Mouse (Mus musculus) forebrain, embryonic 15.5 days (tissue): ENCODE data around the gene Sntb2. TPM values are rescaled to one million over a fixed set of nuclear protein-coding genes. Genes with fewer than 3 reads are reported as not detected.
"Not testable (repeated sequence)": the region's sequence is repeated elsewhere in the genome, so short reads cannot be mapped to it uniquely, and the experiment has no call there.

Experiments used
- ATAC-seq: fragments of 200-750 bp; cut with Nextera tagmentation; replicated peaks from 2 replicates; pipeline ENCODE4 v1.8.0; 2017; ENCODE audit warnings: mild to moderate bottlenecking, moderate TSS enrichment, moderate library complexity
- H3K27ac ChIP-seq: fragments of 300-500 bp; sonication (generic); replicated peaks from 2 replicates; pipeline ENCODE4 v1.5.1; 2015; ENCODE audit warnings: mild to moderate bottlenecking, inconsistent platforms
- H3K27me3 ChIP-seq: fragments of 300-500 bp; sonication (generic); 2 replicates; pipeline ENCODE4 v1.6.1; 2015; ENCODE audit warnings: inconsistent platforms
- H3K36me3 ChIP-seq: fragments of 300-500 bp; sonication (generic); 2 replicates; pipeline ENCODE4 v1.6.1; 2015; ENCODE audit warnings: mild to moderate bottlenecking, inconsistent platforms
- H3K4me1 ChIP-seq: fragments of 300-500 bp; sonication (generic); 2 replicates; pipeline ENCODE4 v1.6.1; 2015; ENCODE audit warnings: inconsistent platforms
- H3K4me2 ChIP-seq: fragments of 300-500 bp; sonication (generic); replicated peaks from 2 replicates; pipeline ENCODE4 v1.6.1; 2015; ENCODE audit warnings: mild to moderate bottlenecking, inconsistent platforms
- H3K4me3 ChIP-seq: fragments of 300-500 bp; sonication (generic); 2 replicates; pipeline ENCODE4 v1.5.1; 2015; ENCODE audit warnings: mild to moderate bottlenecking, inconsistent platforms
- H3K9ac ChIP-seq: fragments of 300-500 bp; sonication (generic); replicated peaks from 2 replicates; pipeline ENCODE4 v1.6.1; 2015; ENCODE audit warnings: mild to moderate bottlenecking, inconsistent platforms
- H3K9me3 ChIP-seq: fragments of 300-500 bp; sonication (generic); 2 replicates; pipeline ENCODE4 v1.6.1; 2016; ENCODE audit warnings: inconsistent platforms
- WGBS: fragments of 180-500 bp; shearing (Covaris S2); methylation state at CpG from one replicate; pipeline ENCODE4 v1.1.7; 2015; ENCODE audit warnings: mixed read lengths; 5-methylcytosine and 5-hydroxymethylcytosine counted together
- polyA plus RNA-seq: library from polyadenylated mRNA; unstranded; fragments of >200 nt; fragmentation: Nextera tagmentation; extraction: Ambion mirVana; gene quantifications from 2 replicates; pipeline ENCODE4 v1.2.1, GENCODE M21; 2015

Sntb2 gene
- polyA plus RNA-seq, 1 experiment from 2014 or later, result 3.7 TPM

DNA sequence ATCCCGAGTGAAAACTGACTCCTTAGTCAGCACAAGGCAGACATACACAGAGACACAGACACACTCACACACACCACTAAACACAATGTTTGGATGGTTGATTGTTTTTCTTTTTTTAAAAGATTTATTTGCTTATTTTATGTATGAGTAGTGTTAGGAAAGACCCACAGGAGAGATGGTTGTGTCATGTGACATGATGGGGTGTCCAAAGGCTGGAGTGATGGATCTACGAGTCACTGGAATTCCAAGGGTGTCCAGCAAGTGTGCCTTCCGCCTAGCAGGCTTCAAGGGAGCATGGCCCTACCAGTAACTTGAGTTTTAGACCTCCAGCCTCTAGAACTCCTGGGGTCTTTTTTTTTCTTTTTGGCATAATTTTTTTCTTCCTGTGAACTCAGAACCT is 93.8 kb downstream of the Sntb2 start:
- Histone ChIP-seq H3K9me3 (no peaks in the 10 kb centered on the region), H3K27ac (no peak overlapping the region), H3K27me3 (no peaks in the 10 kb centered on the region), H3K36me3 (no peaks in the 10 kb centered on the region), H3K4me3 (no peak overlapping the region), H3K4me1 (peaks cover 19% of the 10 kb centered on the region), H3K9ac (no peak overlapping the region), H3K4me2 (no peak overlapping the region)
- no peak for ATAC-seq
- 84% methylated on average over 3 of the region's 3 CpGs for WGBS

DNA sequence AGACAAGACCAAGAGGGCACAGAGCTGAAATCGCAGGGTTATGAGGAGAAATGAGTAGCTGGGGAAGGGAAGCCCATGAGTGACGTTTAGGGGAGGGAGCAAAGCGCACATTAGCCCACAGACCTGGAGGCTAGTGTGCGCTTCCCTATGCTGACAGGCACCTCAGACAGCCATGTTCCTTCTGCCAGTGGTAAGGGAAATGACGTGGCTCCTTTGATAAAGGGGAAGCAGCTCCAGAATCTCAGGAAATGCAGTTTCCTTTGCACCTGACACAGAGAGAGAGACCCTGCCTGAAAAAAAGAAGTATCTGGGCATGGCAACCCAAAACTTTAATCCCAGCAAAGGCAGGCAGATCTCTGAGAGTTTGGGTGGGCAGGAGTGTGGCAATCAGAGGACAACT is 94.5 kb downstream of the Sntb2 start:
- ATAC-seq, result no peak
- Histone ChIP-seq H3K27me3 (no peaks in the 10 kb centered on the region), H3K36me3 (no peaks in the 10 kb centered on the region), H3K27ac (no peak overlapping the region), H3K9me3 (no peaks in the 10 kb centered on the region), H3K9ac (no peak overlapping the region), H3K4me2 (no peak overlapping the region), H3K4me1 (peaks cover 19% of the 10 kb centered on the region), H3K4me3 (no peak overlapping the region)
- WGBS, result 72% methylated on average over 5 of the region's 5 CpGs

DNA sequence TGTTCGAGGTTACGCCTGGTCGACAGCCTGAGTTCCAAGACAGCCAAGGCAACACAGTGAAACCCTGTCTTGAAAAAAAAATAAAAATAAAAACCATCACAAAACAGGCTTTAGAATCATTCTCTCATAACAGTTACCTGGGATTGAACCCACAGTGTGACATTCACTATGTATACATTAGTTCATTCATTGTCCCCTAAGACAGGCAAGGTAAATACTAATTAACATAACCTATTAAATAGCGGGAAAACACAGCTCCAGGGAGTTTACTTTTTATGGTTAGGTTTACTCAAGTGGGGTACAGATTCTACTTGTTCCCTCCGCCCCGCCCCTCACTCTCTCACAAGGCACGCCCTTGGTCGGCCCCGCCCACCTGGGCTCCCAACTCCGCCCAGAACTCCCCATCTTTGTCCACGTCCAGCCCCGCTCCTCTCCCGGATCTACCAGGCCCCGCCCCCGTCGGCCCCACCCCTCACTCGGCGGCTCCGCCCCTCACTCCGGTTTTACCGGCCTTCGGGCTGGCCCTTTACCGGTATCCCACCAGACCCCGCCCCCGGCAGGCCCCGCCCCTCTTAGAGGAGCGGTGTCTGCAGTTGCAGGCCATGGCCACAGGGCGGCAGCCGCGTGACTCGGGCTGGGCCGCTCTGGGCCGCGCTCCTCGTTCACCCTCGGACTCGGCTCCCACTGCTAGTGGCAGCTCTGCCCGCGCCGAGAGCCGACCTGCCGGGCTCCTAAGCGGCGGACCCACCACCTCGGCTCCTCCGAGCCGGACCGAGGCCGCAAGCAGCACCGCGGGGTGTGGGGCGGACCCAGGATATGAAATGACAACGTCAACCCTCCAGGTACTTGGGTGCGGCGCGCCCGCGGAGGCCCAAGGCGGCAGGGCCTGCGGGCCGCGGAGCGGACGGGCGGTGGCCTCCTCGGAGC is 95.4 kb downstream of the Sntb2 start, which contains the start of gene Vps4a:
Vps4a (plus strand) TSS at position 573 of the 927 bp plus-strand sequence.
- H3K9me3 ChIP-seq, result no peaks in the 10 kb centered on the region
- peak within 1 kb of the TSS; percentile 60 for H3K27ac ChIP-seq
- H3K4me3 ChIP-seq, result peak within 1 kb of the TSS; percentile 85
- H3K36me3 ChIP-seq, result no peaks in the 10 kb centered on the region
- peak within 1 kb of the TSS; percentile 55 for H3K4me2 ChIP-seq
- peaks cover 19% of the 10 kb centered on the region for H3K4me1 ChIP-seq
- peak; percentile 97 for ATAC-seq
- H3K9ac ChIP-seq, result peak within 1 kb of the TSS; percentile 88
- H3K27me3 ChIP-seq, result no peaks in the 10 kb centered on the region
- 4% methylated on average over 66 of the region's 66 CpGs for WGBS

DNA sequence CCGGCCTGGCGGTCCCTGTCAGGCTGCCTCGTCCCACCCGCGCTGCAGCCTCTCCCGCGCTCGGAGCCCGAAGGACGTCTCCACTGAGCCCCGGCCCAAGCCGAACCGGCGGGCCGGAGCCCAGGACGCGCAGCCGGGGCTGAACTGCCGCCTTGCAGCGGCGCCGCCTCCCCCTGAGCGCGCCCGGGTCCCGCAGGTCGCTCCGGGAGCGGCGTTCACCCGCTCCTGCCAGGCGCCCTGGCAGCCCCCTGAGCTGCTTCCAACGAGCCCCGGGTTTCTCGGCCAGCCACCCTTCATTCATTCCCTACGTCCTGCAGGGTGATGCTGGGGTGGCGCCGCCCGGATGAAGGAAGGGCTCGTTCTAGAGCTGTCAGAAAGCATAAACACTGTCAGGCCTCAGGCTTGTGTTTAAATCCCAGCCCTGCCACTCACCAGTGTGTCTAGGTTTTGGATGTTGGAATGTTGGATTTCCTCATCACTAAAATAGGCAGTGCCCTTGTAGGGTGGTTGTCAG is 96.1 kb downstream of the Sntb2 start:
- peak overlapping the region; percentile 88 for H3K9ac ChIP-seq
- peaks cover 3% of the 10 kb centered on the region for H3K36me3 ChIP-seq
- H3K27me3 ChIP-seq, result no peaks in the 10 kb centered on the region
- under 1% methylated on average over 34 of the region's 40 CpGs for WGBS
- peak overlapping the region; percentile 55 for H3K4me2 ChIP-seq
- H3K27ac ChIP-seq, result peak overlapping the region; percentile 60
- peaks cover 19% of the 10 kb centered on the region for H3K4me1 ChIP-seq
- peak overlapping the region; percentile 85 for H3K4me3 ChIP-seq
- no peak; the same call in 1 of the 2 replicates for ATAC-seq
- H3K9me3 ChIP-seq, result no peaks in the 10 kb centered on the region

DNA sequence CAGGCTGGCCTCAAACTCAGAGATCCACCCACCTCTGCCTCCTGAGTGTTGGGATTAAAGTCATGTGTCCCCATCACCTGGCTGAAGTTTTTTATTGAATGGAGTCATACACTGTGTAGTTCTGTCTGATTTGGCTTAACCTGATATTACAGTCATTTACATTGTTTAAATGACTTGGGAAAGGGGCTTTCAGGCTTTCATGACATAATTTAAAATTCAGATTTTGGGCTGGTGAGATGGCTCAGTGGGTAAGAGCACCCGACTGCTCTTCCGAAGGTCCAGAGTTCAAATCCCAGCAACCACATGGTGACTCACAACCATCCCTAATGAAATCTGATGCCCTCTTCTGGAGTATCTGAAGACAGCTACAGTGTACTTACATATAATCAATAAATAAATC is 98.1 kb downstream of the Sntb2 start:
- not testable (repeated sequence) for H3K4me3 ChIP-seq, H3K4me2 ChIP-seq, ATAC-seq, H3K27ac ChIP-seq, H3K9me3 ChIP-seq, H3K9ac ChIP-seq, H3K27me3 ChIP-seq
- 97% methylated on average over 2 of the region's 2 CpGs for WGBS
- Histone ChIP-seq H3K4me1 (peaks cover 19% of the 10 kb centered on the region), H3K36me3 (peaks cover 11% of the 10 kb centered on the region)

DNA sequence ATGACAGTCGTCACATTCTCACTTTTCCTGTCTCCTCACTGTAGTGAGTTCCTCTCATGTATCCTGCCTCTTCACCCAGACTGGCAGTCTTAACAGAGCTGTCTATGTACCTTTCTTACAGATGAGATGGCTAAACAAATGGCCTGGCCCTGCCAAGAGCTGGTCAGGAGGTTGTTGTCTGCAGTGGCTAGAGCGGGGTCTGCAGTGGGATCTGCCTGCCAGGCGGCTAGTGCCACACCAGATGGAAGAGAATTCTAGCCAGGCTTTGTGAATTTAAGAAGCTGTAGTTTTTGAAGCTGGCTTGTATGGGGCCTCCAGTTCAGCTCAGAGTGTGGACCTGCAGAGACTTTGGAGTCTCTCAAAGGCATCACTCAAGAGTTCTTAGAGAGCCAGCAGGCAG is 100.1 kb downstream of the Sntb2 start:
- no peaks in the 10 kb centered on the region for H3K27me3 ChIP-seq
- peaks cover 19% of the 10 kb centered on the region for H3K4me1 ChIP-seq
- H3K4me3 ChIP-seq, result no peak overlapping the region
- H3K9me3 ChIP-seq, result no peaks in the 10 kb centered on the region
- H3K4me2 ChIP-seq, result no peak overlapping the region
- H3K9ac ChIP-seq, result no peak overlapping the region
- peaks cover 30% of the 10 kb centered on the region for H3K36me3 ChIP-seq
- H3K27ac ChIP-seq, result no peak overlapping the region
- ATAC-seq, result no peak
- 90% methylated on average over 3 of the region's 3 CpGs for WGBS

DNA sequence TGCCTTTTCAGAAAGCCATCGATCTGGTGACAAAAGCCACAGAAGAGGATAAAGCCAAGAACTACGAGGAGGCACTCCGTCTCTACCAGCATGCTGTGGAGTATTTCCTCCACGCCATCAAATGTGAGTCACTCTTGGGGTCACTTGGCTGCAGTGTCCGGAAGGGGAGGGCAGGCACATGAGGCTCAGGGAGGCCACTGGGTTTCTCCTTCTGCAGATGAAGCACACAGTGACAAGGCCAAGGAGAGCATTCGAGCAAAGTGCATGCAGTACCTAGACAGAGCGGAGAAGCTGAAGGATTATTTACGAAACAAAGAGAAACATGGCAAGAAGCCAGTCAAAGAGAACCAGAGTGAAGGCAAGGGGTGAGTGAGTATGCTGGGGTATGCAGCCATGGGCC is 101.1 kb downstream of the Sntb2 start:
- no peak for ATAC-seq
- H3K4me1 ChIP-seq, result peaks cover 19% of the 10 kb centered on the region
- WGBS, result 88% methylated on average over 8 of the region's 8 CpGs
- peaks cover 38% of the 10 kb centered on the region for H3K36me3 ChIP-seq
- H3K27me3 ChIP-seq, result no peaks in the 10 kb centered on the region
- H3K4me3 ChIP-seq, result no peak overlapping the region
- no peak overlapping the region for H3K4me2 ChIP-seq
- no peak overlapping the region for H3K27ac ChIP-seq
- no peaks in the 10 kb centered on the region for H3K9me3 ChIP-seq
- no peak overlapping the region for H3K9ac ChIP-seq

DNA sequence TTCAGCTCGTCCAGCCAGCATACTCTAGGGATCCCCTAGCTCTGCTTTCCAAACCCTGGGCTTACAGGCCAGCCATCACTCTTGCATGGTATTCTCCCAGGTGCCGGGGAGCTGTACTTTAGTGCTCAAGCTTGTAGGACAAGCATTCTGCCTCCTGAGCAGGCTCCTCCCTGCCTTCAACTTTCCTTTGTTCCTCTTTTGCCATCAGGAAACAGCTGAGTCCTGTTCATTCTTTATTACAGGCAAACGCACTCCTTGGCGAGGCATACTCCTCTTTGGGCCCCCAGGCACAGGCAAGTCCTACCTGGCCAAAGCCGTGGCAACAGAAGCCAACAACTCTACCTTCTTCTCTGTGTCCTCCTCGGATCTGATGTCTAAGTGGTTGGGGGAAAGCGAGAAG is 105.1 kb downstream of the Sntb2 start:
- 87% methylated on average over 7 of the region's 7 CpGs for WGBS
- Histone ChIP-seq H3K36me3 (peaks cover 78% of the 10 kb centered on the region), H3K9ac (no peak overlapping the region), H3K4me3 (no peak overlapping the region), H3K27ac (no peak overlapping the region), H3K27me3 (no peaks in the 10 kb centered on the region), H3K4me1 (no peaks in the 10 kb centered on the region), H3K4me2 (no peak overlapping the region), H3K9me3 (no peaks in the 10 kb centered on the region)
- no peak for ATAC-seq

DNA sequence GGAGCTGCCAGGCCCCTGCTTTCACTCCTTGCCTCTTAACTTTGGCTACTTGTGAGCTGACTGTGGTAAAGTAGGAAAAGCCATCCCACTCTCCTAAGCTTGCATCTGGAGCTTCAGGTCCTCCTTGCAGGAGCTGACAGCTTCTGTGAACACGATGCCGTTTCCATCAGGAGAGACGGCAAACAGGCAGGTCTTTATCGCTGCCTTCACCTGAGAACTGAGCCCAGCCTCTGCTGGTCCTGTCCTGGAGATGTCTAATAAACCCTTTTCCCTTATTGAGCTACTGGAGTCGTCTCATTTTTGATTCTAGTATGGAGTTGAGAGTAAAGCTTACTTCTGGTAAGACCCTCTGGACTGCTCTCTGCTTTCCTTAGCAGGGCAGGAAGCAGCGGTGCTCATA is 109.9 kb downstream of the Sntb2 start:
- H3K4me2 ChIP-seq, result no peak overlapping the region
- peaks cover 77% of the 10 kb centered on the region for H3K36me3 ChIP-seq
- no peaks in the 10 kb centered on the region for H3K9me3 ChIP-seq
- H3K27ac ChIP-seq, result no peak overlapping the region
- H3K4me1 ChIP-seq, result peaks cover 21% of the 10 kb centered on the region
- no peaks in the 10 kb centered on the region for H3K27me3 ChIP-seq
- no peak overlapping the region for H3K9ac ChIP-seq
- 91% methylated on average over 6 of the region's 6 CpGs for WGBS
- no peak for ATAC-seq
- H3K4me3 ChIP-seq, result no peak overlapping the region

DNA sequence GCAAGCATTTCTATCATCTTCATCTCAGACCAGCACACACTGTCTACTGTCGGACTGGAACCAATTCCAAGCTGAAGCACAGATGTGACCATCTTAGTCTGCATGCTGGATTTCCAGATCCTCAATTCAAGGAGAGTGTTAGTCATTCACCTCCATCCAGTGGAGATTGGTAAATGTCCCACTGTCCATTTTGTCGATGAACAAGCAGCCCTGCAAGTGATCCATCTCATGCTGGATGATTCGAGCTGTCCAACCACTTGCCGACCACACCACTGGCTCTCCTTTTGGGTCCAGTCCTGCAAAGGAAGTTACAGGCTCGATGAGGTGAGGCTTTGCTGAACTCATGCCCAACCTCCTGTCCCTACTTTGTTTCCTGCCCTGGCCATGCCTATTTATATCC is 111.4 kb downstream of the Sntb2 start:
- Histone ChIP-seq H3K4me3 (no peak overlapping the region), H3K4me1 (peaks cover 21% of the 10 kb centered on the region), H3K9ac (no peak overlapping the region), H3K9me3 (no peaks in the 10 kb centered on the region), H3K36me3 (peaks cover 79% of the 10 kb centered on the region), H3K27ac (no peak overlapping the region), H3K4me2 (no peak overlapping the region), H3K27me3 (no peaks in the 10 kb centered on the region)
- ATAC-seq, result no peak
- 90% methylated on average over 5 of the region's 5 CpGs for WGBS

DNA sequence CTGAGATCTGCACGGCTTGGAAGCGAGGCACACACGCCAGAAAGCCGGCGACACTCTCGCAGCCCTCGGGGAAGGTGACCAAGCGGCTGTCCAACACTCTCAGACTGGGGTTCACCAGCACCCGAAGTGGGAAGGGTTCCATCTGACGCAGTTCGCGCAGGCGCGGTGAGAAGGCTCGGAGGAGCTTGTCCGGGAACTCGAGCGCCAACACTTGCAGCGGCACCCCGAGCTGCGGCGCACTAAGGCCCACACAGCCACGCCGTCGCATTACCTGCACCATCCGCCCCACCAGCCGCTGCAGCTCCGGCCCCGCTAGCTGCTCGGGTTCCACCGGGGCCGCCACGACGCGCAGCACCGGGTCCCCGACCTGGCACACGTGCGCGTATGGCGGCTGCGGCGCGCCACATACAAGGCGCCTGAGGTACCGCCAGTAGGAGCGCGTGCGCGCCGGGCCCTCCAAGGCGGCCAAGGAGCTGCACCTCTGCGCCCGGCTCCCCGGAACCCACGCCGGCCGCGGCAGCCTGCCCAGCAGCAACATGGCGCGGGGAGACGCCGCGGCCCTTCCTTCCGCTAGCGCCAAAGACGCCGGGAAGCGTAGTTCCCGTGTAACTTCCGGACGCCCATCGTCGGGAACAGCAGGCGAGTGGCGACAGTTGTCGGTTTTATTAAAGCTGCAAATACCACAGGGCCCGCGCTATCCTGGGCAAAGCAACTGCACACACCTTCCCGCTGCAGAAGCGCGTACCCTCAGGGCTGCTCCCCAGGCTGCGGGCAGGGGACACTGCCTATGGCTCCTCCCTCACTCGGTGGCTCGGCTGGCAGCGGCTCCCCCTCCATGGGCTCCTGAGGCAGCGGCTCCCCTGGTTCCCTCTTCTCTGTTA is 112.8 kb downstream of the Sntb2 start, which contains the start of gene Pdf:
Pdf (minus strand) TSS at position 554 of the 881 bp plus-strand sequence.
- peaks cover 21% of the 10 kb centered on the region for H3K4me1 ChIP-seq
- under 1% methylated on average over 86 of the region's 87 CpGs for WGBS
- H3K9me3 ChIP-seq, result no peaks in the 10 kb centered on the region
- ATAC-seq, result peak; percentile 91
- H3K36me3 ChIP-seq, result peaks cover 79% of the 10 kb centered on the region
- H3K4me3 ChIP-seq, result peak within 1 kb of the TSS; percentile 90
- H3K4me2 ChIP-seq, result peak within 1 kb of the TSS; percentile 88
- peak within 1 kb of the TSS; percentile 91 for H3K27ac ChIP-seq
- peak within 1 kb of the TSS; percentile 84 for H3K9ac ChIP-seq
- no peaks in the 10 kb centered on the region for H3K27me3 ChIP-seq

DNA sequence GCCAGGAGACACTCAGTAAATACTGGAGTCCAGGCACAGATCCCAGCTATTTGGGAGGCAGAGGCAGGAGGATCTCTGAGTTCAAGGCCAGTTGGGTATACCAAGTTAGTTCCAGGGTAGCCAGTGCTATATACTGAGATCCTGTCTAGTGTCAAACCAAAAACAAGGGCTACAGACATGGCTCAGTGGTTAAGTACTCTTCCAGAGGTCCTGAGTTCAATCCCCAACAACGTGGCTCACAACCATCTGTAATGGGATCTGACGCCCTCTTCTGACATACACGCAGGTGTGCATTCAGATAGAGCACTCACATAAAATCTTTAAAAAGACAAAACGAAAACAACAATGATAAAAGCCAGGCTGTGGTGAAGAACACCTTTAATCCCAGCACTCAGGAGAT is 113.9 kb downstream of the Sntb2 start:
- no peak for ATAC-seq
- H3K9me3 ChIP-seq, result no peaks in the 10 kb centered on the region
- H3K4me3 ChIP-seq, result peak overlapping the region; percentile 90
- H3K4me2 ChIP-seq, result peak overlapping the region; percentile 88; the same call in 1 of the 2 replicates
- H3K4me1 ChIP-seq, result peaks cover 21% of the 10 kb centered on the region
- no peaks in the 10 kb centered on the region for H3K27me3 ChIP-seq
- H3K9ac ChIP-seq, result no peak overlapping the region
- 96% methylated on average over 4 of the region's 4 CpGs for WGBS
- peaks cover 75% of the 10 kb centered on the region for H3K36me3 ChIP-seq
- no peak overlapping the region for H3K27ac ChIP-seq
